Mouse (Mus musculus) limb, embryonic 15.5 days (tissue): Measurements from ENCODE around the gene Slc35a3. TPM values are rescaled to one million over a fixed set of nuclear protein-coding genes. Genes with fewer than 3 reads are reported as not detected.
A peak's percentile ranks its signal among the peaks of the same experiment; 100 is the strongest.

Source experiments
- ATAC-seq: fragments of 200-750 bp; cut with Nextera tagmentation; 2 replicates; pipeline ENCODE4 v1.8.0; 2017; ENCODE audit warnings: low read depth, moderate TSS enrichment; ENCODE audit not compliant: insufficient number of reproducible peaks, low FRiP score, low TSS enrichment
- H3K27ac ChIP-seq: fragments of 300-500 bp; sonication (generic); 2 replicates; pipeline ENCODE4 v1.5.1; 2015; ENCODE audit warnings: moderate library complexity, mild to moderate bottlenecking, inconsistent platforms
- H3K27me3 ChIP-seq: fragments of 300-500 bp; sonication (generic); 2 replicates; pipeline ENCODE4 v1.6.1; 2015; ENCODE audit warnings: inconsistent platforms
- H3K36me3 ChIP-seq: fragments of 300-500 bp; sonication (generic); 2 replicates; pipeline ENCODE4 v1.6.1; 2015; ENCODE audit warnings: inconsistent platforms
- H3K4me1 ChIP-seq: fragments of 300-500 bp; sonication (generic); 2 replicates; pipeline ENCODE4 v1.6.1; 2015; ENCODE audit warnings: inconsistent platforms
- H3K4me2 ChIP-seq: fragments of 300-500 bp; sonication (generic); 2 replicates; pipeline ENCODE4 v1.6.1; 2015; ENCODE audit warnings: mild to moderate bottlenecking, inconsistent platforms
- H3K4me3 ChIP-seq: fragments of 300-500 bp; sonication (generic); 2 replicates; pipeline ENCODE4 v1.5.1; 2015; ENCODE audit warnings: mild to moderate bottlenecking, inconsistent platforms
- H3K9ac ChIP-seq: fragments of 300-500 bp; sonication (generic); 2 replicates; pipeline ENCODE4 v1.6.1; 2015; ENCODE audit warnings: inconsistent platforms
- H3K9me3 ChIP-seq: fragments of 300-500 bp; sonication (generic); 2 replicates; pipeline ENCODE4 v1.6.1; 2016; ENCODE audit warnings: inconsistent platforms
- WGBS: fragments of 180-500 bp; shearing (Covaris S2); methylation state at CpG from one replicate; pipeline ENCODE4 v1.1.7; 2015; 5-methylcytosine and 5-hydroxymethylcytosine counted together
- polyA plus RNA-seq: library from polyadenylated mRNA; unstranded; fragments of >200 nt; fragmentation: Nextera tagmentation; extraction: Ambion mirVana; gene quantifications from 2 replicates; pipeline ENCODE4 v1.2.1, GENCODE M21; 2015

Slc35a3 gene
- polyA plus RNA-seq, 1 experiment from 2014 or later = 12.5 TPM

- Histone ChIP-seq H3K4me2 (no peak overlapping the region), H3K9me3 (no peaks in the 10 kb centered on the region), H3K27me3 (no peaks in the 10 kb centered on the region), H3K4me3 (no peak overlapping the region), H3K4me1 (no peaks in the 10 kb centered on the region), H3K36me3 (no peaks in the 10 kb centered on the region), H3K9ac (no peak overlapping the region), H3K27ac (no peak overlapping the region)
- ATAC-seq = no peak
- WGBS = 71% methylated on average over 4 of the region's 4 CpGs
These were observed 10.3 kb upstream of the Slc35a3 start for GRCm38 (mm10) chr3:116722980-116723379.

GRCm38 (mm10) chr3:116718951-116719350 lies 6.3 kb upstream of the Slc35a3 start:
- Histone ChIP-seq H3K27me3 (no peaks in the 10 kb centered on the region), H3K9me3 (no peaks in the 10 kb centered on the region), H3K36me3 (no peaks in the 10 kb centered on the region), H3K4me2 (no peak overlapping the region), H3K4me3 (no peak overlapping the region), H3K4me1 (no peaks in the 10 kb centered on the region), H3K9ac (no peak overlapping the region), H3K27ac (no peak overlapping the region)
- WGBS = 64% methylated on average over 3 of the region's 3 CpGs
- ATAC-seq = no peak

GRCm38 (mm10) chr3:116713031-116713430 lies 400 bp upstream of the Slc35a3 start:
- 22% methylated on average over 5 of the region's 5 CpGs for WGBS

GRCm38 (mm10) chr3:116711624-116712435 lies 801 bp downstream of the Slc35a3 start:
- under 1% methylated on average over 82 of the region's 85 CpGs for WGBS
- ATAC-seq = peak; percentile 92
- peaks cover 13% of the 10 kb centered on the region for H3K4me1 ChIP-seq

More at GRCm38 (mm10) chr3:116713031-116713430, 400 bp upstream of the Slc35a3 start:
- ATAC-seq = no peak
- H3K4me3 ChIP-seq = peak overlapping the region; percentile 98
- H3K27me3 ChIP-seq = no peaks in the 10 kb centered on the region
- no peak overlapping the region for H3K9ac ChIP-seq
- peaks cover 13% of the 10 kb centered on the region for H3K4me1 ChIP-seq
- no peaks in the 10 kb centered on the region for H3K36me3 ChIP-seq
- no peaks in the 10 kb centered on the region for H3K9me3 ChIP-seq
- H3K4me2 ChIP-seq = peak overlapping the region; percentile 79
- H3K27ac ChIP-seq = no peak overlapping the region

GRCm38 (mm10) chr3:116710941-116711340 lies 1.7 kb downstream of the Slc35a3 start:
- Histone ChIP-seq H3K9ac (0 out of 2 replicates have a peak overlapping the region, but pooled peaks have one; percentile 2), H3K4me2 (peak overlapping the region; percentile 79), H3K27ac (peak overlapping the region; percentile 93; the same call in 1 of the 2 replicates), H3K4me3 (peak overlapping the region; percentile 98), H3K9me3 (no peaks in the 10 kb centered on the region), H3K27me3 (no peaks in the 10 kb centered on the region), H3K36me3 (no peaks in the 10 kb centered on the region), H3K4me1 (peaks cover 13% of the 10 kb centered on the region)
- ATAC-seq = no peak
- 42% methylated on average over 9 of the region's 9 CpGs for WGBS

More at GRCm38 (mm10) chr3:116711624-116712435, 801 bp downstream of the Slc35a3 start:
- Histone ChIP-seq H3K36me3 (no peaks in the 10 kb centered on the region), H3K4me3 (peak overlapping the region; percentile 98), H3K9ac (peak overlapping the region; percentile 95), H3K9me3 (no peaks in the 10 kb centered on the region), H3K27ac (peak overlapping the region; percentile 93), H3K4me2 (peak overlapping the region; percentile 79), H3K27me3 (no peaks in the 10 kb centered on the region)

GRCm38 (mm10) chr3:116705637-116706204 lies 6.9 kb downstream of the Slc35a3 start:
- Histone ChIP-seq H3K27me3 (no peaks in the 10 kb centered on the region), H3K9ac (no peak overlapping the region), H3K4me2 (no peak overlapping the region), H3K36me3 (no peaks in the 10 kb centered on the region), H3K9me3 (no peaks in the 10 kb centered on the region), H3K4me1 (no peaks in the 10 kb centered on the region), H3K4me3 (no peak overlapping the region), H3K27ac (no peak overlapping the region)
- no peak for ATAC-seq
- 93% methylated on average over 1 of the region's 1 CpGs for whole genome bisulfite sequencing

- no peak overlapping the region for H3K4me2 ChIP-seq
- WGBS = 89% methylated on average over 5 of the region's 5 CpGs
- H3K9me3 ChIP-seq = no peaks in the 10 kb centered on the region
- no peak overlapping the region for H3K9ac ChIP-seq
- H3K27me3 ChIP-seq = no peaks in the 10 kb centered on the region
- no peak for ATAC-seq
- H3K27ac ChIP-seq = no peak overlapping the region
- no peaks in the 10 kb centered on the region for H3K4me1 ChIP-seq
- 0 out of 2 replicates have a peak, but pooled peaks cover 3% of the 10 kb centered on the region for H3K36me3 ChIP-seq
- no peak overlapping the region for H3K4me3 ChIP-seq
These were observed 8.8 kb downstream of the Slc35a3 start for GRCm38 (mm10) chr3:116703835-116704234.

GRCm38 (mm10) chr3:116702647-116703272 lies 9.9 kb downstream of the Slc35a3 start:
- H3K9ac ChIP-seq = no peak overlapping the region
- 85% methylated on average over 1 of the region's 1 CpGs for WGBS
- H3K9me3 ChIP-seq = no peaks in the 10 kb centered on the region
- no peak overlapping the region for H3K4me3 ChIP-seq
- H3K4me1 ChIP-seq = no peaks in the 10 kb centered on the region
- H3K27me3 ChIP-seq = no peaks in the 10 kb centered on the region
- no peak for ATAC-seq
- H3K36me3 ChIP-seq = 0 out of 2 replicates have a peak, but pooled peaks cover 3% of the 10 kb centered on the region
- no peak overlapping the region for H3K27ac ChIP-seq
- no peak overlapping the region for H3K4me2 ChIP-seq

- WGBS = 89% methylated on average over 4 of the region's 4 CpGs
- no peak for ATAC-seq
- H3K27ac ChIP-seq = no peak overlapping the region
These were observed 11.0 kb downstream of the Slc35a3 start for GRCm38 (mm10) chr3:116701601-116702000.

GRCm38 (mm10) chr3:116698786-116699185 lies 13.8 kb downstream of the Slc35a3 start:
- ATAC-seq = no peak
- 70% methylated on average over 2 of the region's 2 CpGs for WGBS

More at GRCm38 (mm10) chr3:116701601-116702000, 11.0 kb downstream of the Slc35a3 start:
- Histone ChIP-seq H3K27me3 (no peaks in the 10 kb centered on the region), H3K9ac (no peak overlapping the region), H3K4me1 (no peaks in the 10 kb centered on the region), H3K36me3 (0 out of 2 replicates have a peak, but pooled peaks cover 3% of the 10 kb centered on the region), H3K9me3 (no peaks in the 10 kb centered on the region), H3K4me2 (no peak overlapping the region), H3K4me3 (no peak overlapping the region)

GRCm38 (mm10) chr3:116695666-116695985 lies 17.0 kb downstream of the Slc35a3 start:
- peaks cover 15% of the 10 kb centered on the region for H3K36me3 ChIP-seq
- no peak for ATAC-seq
- no peaks in the 10 kb centered on the region for H3K4me1 ChIP-seq
- no peak overlapping the region for H3K27ac ChIP-seq
- H3K4me2 ChIP-seq = no peak overlapping the region
- 82% methylated on average over 2 of the region's 2 CpGs for WGBS
- no peaks in the 10 kb centered on the region for H3K27me3 ChIP-seq
- H3K9me3 ChIP-seq = no peaks in the 10 kb centered on the region
- H3K9ac ChIP-seq = no peak overlapping the region
- no peak overlapping the region for H3K4me3 ChIP-seq

More at GRCm38 (mm10) chr3:116698786-116699185, 13.8 kb downstream of the Slc35a3 start:
- Histone ChIP-seq H3K36me3 (peaks cover 5% of the 10 kb centered on the region; the same call in 1 of the 2 replicates), H3K4me1 (no peaks in the 10 kb centered on the region), H3K4me3 (no peak overlapping the region), H3K27me3 (no peaks in the 10 kb centered on the region), H3K27ac (no peak overlapping the region), H3K9me3 (no peaks in the 10 kb centered on the region), H3K4me2 (no peak overlapping the region), H3K9ac (no peak overlapping the region)
